In the genomic region with DNA sequence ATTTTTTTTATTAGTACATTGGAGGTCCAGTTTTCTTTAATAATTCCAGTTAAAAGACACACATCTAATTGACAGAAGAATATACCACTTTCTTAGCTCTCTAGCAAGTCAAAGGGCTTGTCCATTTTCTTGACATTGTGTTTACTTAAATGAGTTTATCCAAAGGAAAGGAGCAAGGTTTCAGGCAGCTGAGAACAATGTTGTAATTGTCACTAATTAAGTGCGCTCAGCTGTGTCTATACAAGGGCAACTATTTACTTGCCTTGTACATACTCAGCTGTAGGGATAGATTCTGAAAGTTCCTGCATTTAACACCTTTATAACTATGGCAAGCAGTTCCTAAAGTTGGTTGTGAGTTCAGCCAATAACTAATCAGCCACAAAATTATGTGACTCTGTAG, we compare ENCODE assay signal across 28 mouse cellular contexts.
"Had no signal": no experiment of that assay in that cellular context is flagged by ENCODE, and none has a peak within 500 bp of the region (broad histone marks: within the 10 kb centered on the region; RNA-seq: fewer than 3 reads in every experiment).

No protein-coding gene starts in this region.

- DNase-seq: gastrocnemius, postnatal 14 days; gastrocnemius, postnatal 36 days; heart, adult 11 months; heart, adult 2 months; heart, postnatal 14 days; heart, postnatal 36 days; kidney, adult 2 months; kidney, adult 9 months; kidney, postnatal 10 days; kidney, postnatal 25 days; kidney, postnatal 4 days; liver; liver, embryonic 13.5 days had no signal

- H3K4me3 ChIP-seq: heart, adult 2 months; heart, embryonic 13.5 days; heart, embryonic 15.5 days; hindbrain, embryonic 13.5 days; hindbrain, embryonic 15.5 days; intestine, embryonic 15.5 days; kidney, embryonic 15.5 days; layer of hippocampus, adult 2 months; left cerebral cortex, adult 2 months; limb, embryonic 10.5 days; limb, embryonic 12.5 days; liver, embryonic 13.5 days; liver, embryonic 15.5 days had no signal

- H3K36me3 ChIP-seq: heart, embryonic 13.5 days; heart, embryonic 15.5 days; hindbrain, embryonic 13.5 days; hindbrain, embryonic 15.5 days; intestine, embryonic 15.5 days; kidney, embryonic 15.5 days; limb, embryonic 10.5 days; limb, embryonic 12.5 days; liver, embryonic 13.5 days; liver, embryonic 15.5 days had no signal

- H3K27ac ChIP-seq: heart, adult 2 months; heart, embryonic 13.5 days; heart, embryonic 15.5 days; hindbrain, embryonic 13.5 days; hindbrain, embryonic 15.5 days; hindbrain, postnatal 0 days; intestine, embryonic 15.5 days; kidney, embryonic 15.5 days; layer of hippocampus, adult 2 months; left cerebral cortex, adult 2 months; limb, embryonic 10.5 days; limb, embryonic 12.5 days; liver, embryonic 13.5 days; liver, embryonic 15.5 days had no signal

- H3K9me3 ChIP-seq: heart, embryonic 13.5 days; heart, embryonic 15.5 days; hindbrain, embryonic 13.5 days; hindbrain, embryonic 15.5 days; intestine, embryonic 15.5 days; kidney, embryonic 15.5 days; limb, embryonic 10.5 days; limb, embryonic 12.5 days; liver, embryonic 13.5 days; liver, embryonic 15.5 days had no signal

- H3K9ac ChIP-seq: heart, embryonic 13.5 days; heart, embryonic 15.5 days; hindbrain, embryonic 13.5 days; hindbrain, embryonic 15.5 days; intestine, embryonic 15.5 days; kidney, embryonic 15.5 days; limb, embryonic 12.5 days; liver, embryonic 13.5 days; liver, embryonic 15.5 days had no signal

- H3K4me2 ChIP-seq: heart, embryonic 11.5 days; heart, embryonic 13.5 days; heart, embryonic 15.5 days; hindbrain, embryonic 13.5 days; hindbrain, embryonic 15.5 days; intestine, embryonic 15.5 days; kidney, embryonic 15.5 days; limb, embryonic 12.5 days; liver, embryonic 11.5 days; liver, embryonic 13.5 days; liver, embryonic 15.5 days had no signal

- ATAC-seq: hindbrain, postnatal 0 days; intestine, embryonic 15.5 days; intestine, postnatal 0 days had no signal

- H3K4me1 ChIP-seq: heart, embryonic 13.5 days; heart, embryonic 15.5 days; hindbrain, embryonic 13.5 days; hindbrain, embryonic 15.5 days; intestine, embryonic 15.5 days; kidney, embryonic 15.5 days; limb, embryonic 12.5 days; liver, embryonic 13.5 days; liver, embryonic 15.5 days had no signal

- H3K27me3 ChIP-seq: heart, embryonic 13.5 days; heart, embryonic 15.5 days; hindbrain, embryonic 15.5 days; intestine, embryonic 15.5 days; kidney, embryonic 15.5 days; limb, embryonic 12.5 days; liver, embryonic 13.5 days; liver, embryonic 15.5 days had no signal
